Mouse (Mus musculus): ENCODE results near the gene Abr. TPM values are rescaled to one million over a fixed set of nuclear protein-coding genes. Genes with fewer than 3 reads are reported as not detected.

The Abr gene
- polyA plus RNA-seq, 1 experiment from 2014 or later: 39.2 TPM

GRCm38 (mm10) chr11:76385746-76386145 is 236.4 kb downstream of the Abr start:
- no peaks in the 10 kb centered on the region for H3K9me3 ChIP-seq (ENCODE audit: low read depth, low read length)
- no peaks in the 10 kb centered on the region for H3K36me3 ChIP-seq (ENCODE audit: insufficient read depth)
- no peak for TF ChIP-seq CTCF (IDR thresholded peaks at IDR 0.05; ENCODE audit: low read depth)
- H3K9ac ChIP-seq: no peak overlapping the region
- H3K4me1 ChIP-seq (ENCODE audit: insufficient read depth): peaks cover 24% of the 10 kb centered on the region; the same call in 1 of the 2 replicates
- no peak for DNase-seq
- H3K27me3 ChIP-seq (ENCODE audit: insufficient read depth, low read length): no peaks in the 10 kb centered on the region
- no peak overlapping the region for H3K27ac ChIP-seq (ENCODE audit: low read depth)
- no peak overlapping the region for H3K4me3 ChIP-seq (ENCODE audit: low read depth, low read length)
- H3K4me2 ChIP-seq: no peak overlapping the region
- WGBS: 36% methylated on average over 3 of the region's 3 CpGs
- ATAC-seq (ENCODE audit: insufficient read depth): no peak

GRCm38 (mm10) chr11:76385017-76385416 is 237.1 kb downstream of the Abr start:
- no peak overlapping the region for H3K4me3 ChIP-seq (ENCODE audit: low read depth, low read length)
- H3K4me1 ChIP-seq (ENCODE audit: insufficient read depth): peaks cover 31% of the 10 kb centered on the region
- no peaks in the 10 kb centered on the region for H3K9me3 ChIP-seq (ENCODE audit: low read depth, low read length)
- no peak overlapping the region for H3K4me2 ChIP-seq
- WGBS: 84% methylated on average over 4 of the region's 4 CpGs
- TF ChIP-seq CTCF (IDR thresholded peaks at IDR 0.05; ENCODE audit: low read depth): no peak
- no peak overlapping the region for H3K9ac ChIP-seq
- ATAC-seq (ENCODE audit: insufficient read depth): no peak
- no peaks in the 10 kb centered on the region for H3K27me3 ChIP-seq (ENCODE audit: insufficient read depth, low read length)
- H3K36me3 ChIP-seq (ENCODE audit: insufficient read depth): no peaks in the 10 kb centered on the region
- DNase-seq: no peak
- H3K27ac ChIP-seq (ENCODE audit: low read depth): no peak overlapping the region

GRCm38 (mm10) chr11:76384307-76384706 is 237.8 kb downstream of the Abr start:
- Histone ChIP-seq H3K4me3 (ENCODE audit: low read depth, low read length) (no peak overlapping the region), H3K4me1 (ENCODE audit: insufficient read depth) (peaks cover 31% of the 10 kb centered on the region), H3K9me3 (ENCODE audit: low read depth, low read length) (no peaks in the 10 kb centered on the region), H3K9ac (no peak overlapping the region), H3K27me3 (ENCODE audit: insufficient read depth, low read length) (no peaks in the 10 kb centered on the region), H3K36me3 (ENCODE audit: insufficient read depth) (no peaks in the 10 kb centered on the region), H3K4me2 (no peak overlapping the region), H3K27ac (ENCODE audit: low read depth) (no peak overlapping the region)
- ATAC-seq (ENCODE audit: insufficient read depth): no peak
- 59% methylated on average over 5 of the region's 5 CpGs for WGBS
- DNase-seq: no peak
- TF ChIP-seq CTCF (IDR thresholded peaks at IDR 0.05; ENCODE audit: low read depth): no peak

- 56% methylated on average over 13 of the region's 13 CpGs for WGBS
- ATAC-seq (ENCODE audit: insufficient read depth): no peak
- no peaks in the 10 kb centered on the region for H3K9me3 ChIP-seq (ENCODE audit: low read depth, low read length)
- H3K9ac ChIP-seq: no peak overlapping the region
- H3K4me2 ChIP-seq: no peak overlapping the region
- no peak for TF ChIP-seq CTCF (IDR thresholded peaks at IDR 0.05; ENCODE audit: low read depth)
- DNase-seq: no peak
- no peaks in the 10 kb centered on the region for H3K27me3 ChIP-seq (ENCODE audit: insufficient read depth, low read length)
- no peaks in the 10 kb centered on the region for H3K36me3 ChIP-seq (ENCODE audit: insufficient read depth)
- no peak overlapping the region for H3K27ac ChIP-seq (ENCODE audit: low read depth)
- H3K4me1 ChIP-seq (ENCODE audit: insufficient read depth): peaks cover 25% of the 10 kb centered on the region
- no peak overlapping the region for H3K4me3 ChIP-seq (ENCODE audit: low read depth, low read length)
Measured at GRCm38 (mm10) chr11:76382711-76383324, 239.3 kb downstream of the Abr start.

- no peak overlapping the region for H3K27ac ChIP-seq (ENCODE audit: low read depth)
- no peaks in the 10 kb centered on the region for H3K9me3 ChIP-seq (ENCODE audit: low read depth, low read length)
- no peak overlapping the region for H3K9ac ChIP-seq
- no peaks in the 10 kb centered on the region for H3K36me3 ChIP-seq (ENCODE audit: insufficient read depth)
- H3K27me3 ChIP-seq (ENCODE audit: insufficient read depth, low read length): no peaks in the 10 kb centered on the region
- H3K4me2 ChIP-seq: no peak overlapping the region
- no peak for TF ChIP-seq CTCF (IDR thresholded peaks at IDR 0.05; ENCODE audit: low read depth)
- WGBS: 72% methylated on average over 15 of the region's 15 CpGs
- peaks cover 25% of the 10 kb centered on the region for H3K4me1 ChIP-seq (ENCODE audit: insufficient read depth)
- ATAC-seq (ENCODE audit: insufficient read depth) (no peak), DNase-seq (no peak)
- H3K4me3 ChIP-seq (ENCODE audit: low read depth, low read length): no peak overlapping the region
Measured at GRCm38 (mm10) chr11:76381201-76381885, 240.8 kb downstream of the Abr start.

GRCm38 (mm10) chr11:76379921-76380544 is 242.1 kb downstream of the Abr start:
- Histone ChIP-seq H3K9ac (no peak overlapping the region; the same call in 1 of the 2 replicates), H3K4me2 (no peak overlapping the region), H3K4me1 (ENCODE audit: insufficient read depth) (peaks cover 30% of the 10 kb centered on the region), H3K27me3 (ENCODE audit: insufficient read depth, low read length) (no peaks in the 10 kb centered on the region), H3K36me3 (ENCODE audit: insufficient read depth) (no peaks in the 10 kb centered on the region), H3K4me3 (ENCODE audit: low read depth, low read length) (no peak overlapping the region), H3K9me3 (ENCODE audit: low read depth, low read length) (no peaks in the 10 kb centered on the region), H3K27ac (ENCODE audit: low read depth) (peak overlapping the region; percentile 59)
- DNase-seq: peak; percentile 56
- WGBS: 23% methylated on average over 11 of the region's 11 CpGs
- ATAC-seq (ENCODE audit: insufficient read depth): peak; percentile 19; the same call in 1 of the 2 replicates
- no peak for TF ChIP-seq CTCF (IDR thresholded peaks at IDR 0.05; ENCODE audit: low read depth)

- ATAC-seq (ENCODE audit: insufficient read depth) (no peak), DNase-seq (no peak)
- Histone ChIP-seq H3K27me3 (ENCODE audit: insufficient read depth, low read length) (no peaks in the 10 kb centered on the region), H3K4me2 (no peak overlapping the region), H3K9me3 (ENCODE audit: low read depth, low read length) (no peaks in the 10 kb centered on the region), H3K27ac (ENCODE audit: low read depth) (no peak overlapping the region), H3K9ac (no peak overlapping the region), H3K4me3 (ENCODE audit: low read depth, low read length) (no peak overlapping the region), H3K4me1 (ENCODE audit: insufficient read depth) (peaks cover 46% of the 10 kb centered on the region), H3K36me3 (ENCODE audit: insufficient read depth) (no peaks in the 10 kb centered on the region)
- TF ChIP-seq CTCF (IDR thresholded peaks at IDR 0.05; ENCODE audit: low read depth): no peak
- 86% methylated on average over 3 of the region's 3 CpGs for WGBS
Measured at GRCm38 (mm10) chr11:76376425-76376824, 245.7 kb downstream of the Abr start.

All from lung, embryonic 14.5 days (tissue).